Mouse (Mus musculus): ENCODE results near the gene Tnf. TPM values are rescaled to one million over a fixed set of nuclear protein-coding genes. Genes with fewer than 3 reads are reported as not detected.

Gene Tnf
- polyA plus RNA-seq, 1 experiment from 2014 or later: 0.15 TPM

DNA sequence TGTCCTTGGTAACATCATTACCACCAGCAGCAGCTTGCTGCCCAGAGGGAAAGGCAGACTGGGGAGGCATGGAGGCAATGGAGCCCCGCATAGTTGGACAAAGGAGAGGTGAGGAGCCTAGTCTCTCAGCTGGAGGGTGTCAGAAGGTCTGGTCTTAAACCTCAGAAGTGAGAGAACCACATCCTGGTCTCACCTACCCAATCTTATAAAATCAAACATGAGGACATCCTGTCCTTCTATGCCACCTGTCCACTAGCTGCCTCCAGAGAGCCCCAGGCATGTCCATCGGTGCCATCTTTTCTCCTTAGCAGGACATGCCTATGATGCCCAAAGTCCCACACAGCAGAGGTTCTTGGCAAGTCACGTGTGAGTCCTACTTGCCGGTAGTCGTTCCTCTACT is 21.7 kb downstream of the Tnf start:
- no peak overlapping the region for H3K9ac ChIP-seq (replicated peaks; ENCODE audit: low read length)
- no peaks in the 10 kb centered on the region for H3K27me3 ChIP-seq (ENCODE audit: insufficient read depth, low read length)
- H3K4me2 ChIP-seq (replicated peaks; ENCODE audit: low read depth, low read length): no peak overlapping the region
- WGBS: 88% methylated on average over 5 of the region's 5 CpGs
- no peak overlapping the region for H3K27ac ChIP-seq (ENCODE audit: low read length)
- ATAC-seq (ENCODE audit: low FRiP score, low TSS enrichment): no peak
- no peaks in the 10 kb centered on the region for H3K9me3 ChIP-seq (ENCODE audit: low read length)
- H3K4me1 ChIP-seq (ENCODE audit: insufficient read depth, low read length): no peaks in the 10 kb centered on the region
- no peak overlapping the region for H3K4me3 ChIP-seq (ENCODE audit: low read length)
- no peaks in the 10 kb centered on the region for H3K36me3 ChIP-seq (ENCODE audit: insufficient read depth, low read length)

DNA sequence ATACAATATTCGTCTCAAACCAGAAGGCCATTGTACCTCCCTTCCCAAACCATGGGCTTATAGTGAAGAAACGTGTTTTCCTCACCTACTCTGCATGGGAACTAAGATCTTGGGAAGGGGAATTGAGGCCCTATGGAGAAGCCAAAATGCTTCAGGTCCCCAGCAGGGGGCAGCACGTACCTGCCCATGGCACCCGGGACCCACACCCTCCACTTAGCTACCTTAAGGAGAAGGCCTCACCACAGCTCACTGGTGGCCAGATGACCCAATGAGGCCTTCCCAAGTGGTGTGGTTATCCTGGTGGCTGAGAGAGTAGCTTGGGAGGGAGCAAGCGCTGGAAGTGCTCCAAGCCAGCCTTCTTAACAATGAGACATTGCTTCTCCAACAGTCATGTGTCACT is 23.3 kb downstream of the Tnf start:
- Histone ChIP-seq H3K4me3 (ENCODE audit: low read length) (no peak overlapping the region), H3K9ac (replicated peaks; ENCODE audit: low read length) (no peak overlapping the region), H3K27me3 (ENCODE audit: insufficient read depth, low read length) (no peaks in the 10 kb centered on the region), H3K9me3 (ENCODE audit: low read length) (no peaks in the 10 kb centered on the region), H3K27ac (ENCODE audit: low read length) (no peak overlapping the region), H3K4me1 (ENCODE audit: insufficient read depth, low read length) (no peaks in the 10 kb centered on the region), H3K36me3 (ENCODE audit: insufficient read depth, low read length) (no peaks in the 10 kb centered on the region), H3K4me2 (replicated peaks; ENCODE audit: low read depth, low read length) (no peak overlapping the region)
- ATAC-seq (ENCODE audit: low FRiP score, low TSS enrichment): peak; percentile 74
- 15% methylated on average over 5 of the region's 5 CpGs for WGBS

DNA sequence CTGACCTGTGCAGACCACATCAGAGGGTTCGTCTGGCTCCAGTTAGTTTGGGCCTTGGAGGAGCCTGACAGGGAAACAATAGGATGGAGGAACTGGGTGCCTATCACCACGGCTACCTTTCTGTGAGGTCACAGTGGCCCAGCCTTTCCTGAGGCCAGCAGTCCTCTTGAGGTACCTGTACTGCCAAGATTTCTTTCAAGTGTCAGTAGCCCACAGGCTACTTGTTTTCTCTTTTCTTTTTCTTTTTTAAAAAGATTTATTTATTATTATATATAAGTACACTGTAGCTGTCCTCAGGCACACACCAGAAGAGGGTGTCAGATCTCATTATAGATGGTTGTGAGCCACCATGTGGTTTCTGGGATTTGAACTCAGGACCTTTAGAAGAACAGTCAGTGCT is 25.8 kb downstream of the Tnf start, which contains the start of gene Aif1:
Gene Aif1 (minus strand): TSS at position 101 of the 400 bp plus-strand sequence.
- WGBS: 68% methylated on average over 2 of the region's 2 CpGs
- no peak within 1 kb of the TSS for H3K9ac ChIP-seq (replicated peaks; ENCODE audit: low read length)
- no peak within 1 kb of the TSS for H3K4me2 ChIP-seq (replicated peaks; ENCODE audit: low read depth, low read length)
- no peaks in the 10 kb centered on the region for H3K4me1 ChIP-seq (ENCODE audit: insufficient read depth, low read length)
- no peaks in the 10 kb centered on the region for H3K36me3 ChIP-seq (ENCODE audit: insufficient read depth, low read length)
- no peak within 1 kb of the TSS for H3K4me3 ChIP-seq (ENCODE audit: low read length)
- ATAC-seq (ENCODE audit: low FRiP score, low TSS enrichment): no peak
- H3K9me3 ChIP-seq (ENCODE audit: low read length): no peaks in the 10 kb centered on the region
- H3K27ac ChIP-seq (ENCODE audit: low read length): no peak within 1 kb of the TSS
- H3K27me3 ChIP-seq (ENCODE audit: insufficient read depth, low read length): no peaks in the 10 kb centered on the region

DNA sequence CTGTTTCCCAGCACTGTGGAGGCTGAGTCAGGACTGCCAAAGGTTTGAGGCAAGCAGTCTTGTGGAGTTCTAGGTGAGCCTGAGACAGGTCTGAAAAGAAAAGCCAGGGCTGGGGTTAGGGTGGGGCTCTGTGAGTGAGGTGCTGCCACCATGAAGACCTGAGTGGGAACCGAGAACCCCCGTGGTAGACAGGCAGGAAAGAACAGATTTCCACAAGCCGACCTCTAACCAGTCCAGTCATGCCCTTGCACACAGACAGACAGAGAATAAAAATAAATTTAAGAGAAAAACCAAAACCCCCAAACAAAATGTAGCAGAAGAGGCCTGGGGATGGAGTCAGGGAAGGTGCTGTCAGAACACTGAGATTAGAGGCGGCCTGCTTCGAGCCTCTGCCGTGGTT is 26.4 kb downstream of the Tnf start:
- Histone ChIP-seq H3K36me3 (ENCODE audit: insufficient read depth, low read length) (no peaks in the 10 kb centered on the region), H3K27me3 (ENCODE audit: insufficient read depth, low read length) (no peaks in the 10 kb centered on the region), H3K4me1 (ENCODE audit: insufficient read depth, low read length) (no peaks in the 10 kb centered on the region), H3K4me2 (replicated peaks; ENCODE audit: low read depth, low read length) (no peak overlapping the region), H3K9me3 (ENCODE audit: low read length) (no peaks in the 10 kb centered on the region), H3K27ac (ENCODE audit: low read length) (no peak overlapping the region), H3K9ac (replicated peaks; ENCODE audit: low read length) (no peak overlapping the region), H3K4me3 (ENCODE audit: low read length) (no peak overlapping the region)
- no peak for ATAC-seq (ENCODE audit: low FRiP score, low TSS enrichment)
- 68% methylated on average over 6 of the region's 6 CpGs for WGBS

DNA sequence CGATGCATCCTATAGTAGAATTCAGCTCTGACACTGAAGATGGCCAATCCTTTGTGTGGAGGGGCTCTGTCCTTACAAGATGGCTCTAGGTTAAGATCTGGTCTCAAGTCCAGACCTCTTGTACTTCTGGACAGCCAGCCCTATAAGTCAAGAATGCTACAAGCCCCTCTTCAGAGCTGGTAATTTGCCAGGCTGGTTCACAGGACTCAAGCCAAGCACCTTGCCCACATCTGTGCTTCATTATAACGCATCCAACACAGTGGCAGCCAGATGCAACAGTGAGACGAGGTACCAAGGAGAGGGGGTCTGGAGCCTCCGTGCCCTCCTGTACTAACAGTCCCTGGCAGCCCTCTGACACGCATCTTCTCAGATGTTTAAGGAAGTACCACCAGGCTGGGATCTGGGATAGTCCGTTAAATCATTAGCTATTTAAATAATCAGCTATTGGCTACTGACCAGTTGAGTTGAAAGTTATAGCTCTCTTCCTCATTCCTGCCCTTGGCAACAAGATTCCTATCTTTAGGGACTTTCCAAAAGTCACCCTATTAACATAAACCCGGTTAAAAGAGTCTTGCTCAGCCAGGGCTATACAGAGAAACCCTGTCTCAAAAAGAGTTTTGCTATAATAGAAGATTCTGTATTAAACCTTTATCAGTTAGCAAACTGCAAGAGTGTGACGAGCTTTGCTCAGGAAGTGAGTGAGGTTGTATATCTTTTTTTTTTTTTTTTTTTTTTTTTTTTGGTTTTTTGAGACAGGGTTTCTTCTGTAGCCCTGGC is 27.4 kb downstream of the Tnf start:
- Histone ChIP-seq H3K4me2 (replicated peaks; ENCODE audit: low read depth, low read length) (no peak overlapping the region), H3K4me3 (ENCODE audit: low read length) (no peak overlapping the region), H3K27me3 (ENCODE audit: insufficient read depth, low read length) (no peaks in the 10 kb centered on the region), H3K36me3 (ENCODE audit: insufficient read depth, low read length) (no peaks in the 10 kb centered on the region), H3K9me3 (ENCODE audit: low read length) (no peaks in the 10 kb centered on the region), H3K9ac (replicated peaks; ENCODE audit: low read length) (0 out of 2 replicates have a peak overlapping the region, but pooled peaks have one; percentile 32), H3K27ac (ENCODE audit: low read length) (peak overlapping the region; percentile 69; the same call in 1 of the 2 replicates), H3K4me1 (ENCODE audit: insufficient read depth, low read length) (no peaks in the 10 kb centered on the region)
- no peak for ATAC-seq (ENCODE audit: low FRiP score, low TSS enrichment)
- WGBS: 64% methylated on average over 8 of the region's 8 CpGs

DNA sequence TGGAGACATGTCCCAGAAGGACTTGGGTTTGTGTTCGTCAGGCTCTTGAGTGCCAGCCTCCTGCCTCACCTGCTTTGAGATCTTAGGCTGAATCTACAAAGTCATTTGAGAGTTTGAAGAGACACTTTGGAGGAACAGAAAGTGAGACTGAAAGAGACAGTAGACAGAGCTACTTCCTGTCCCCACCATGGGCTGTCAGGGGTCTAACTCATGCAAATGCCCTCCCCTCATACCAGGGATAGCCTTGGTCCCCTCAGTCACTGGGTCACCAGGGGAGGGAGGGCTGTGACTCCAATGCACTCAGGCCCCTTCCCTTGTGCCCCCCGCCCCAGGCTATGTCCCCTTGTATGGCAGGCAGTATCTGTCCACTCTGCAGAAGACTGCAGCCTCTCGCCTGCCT is 28.5 kb downstream of the Tnf start:
- Histone ChIP-seq H3K4me2 (replicated peaks; ENCODE audit: low read depth, low read length) (no peak overlapping the region), H3K36me3 (ENCODE audit: insufficient read depth, low read length) (no peaks in the 10 kb centered on the region), H3K27me3 (ENCODE audit: insufficient read depth, low read length) (no peaks in the 10 kb centered on the region), H3K9ac (replicated peaks; ENCODE audit: low read length) (no peak overlapping the region), H3K4me1 (ENCODE audit: insufficient read depth, low read length) (no peaks in the 10 kb centered on the region), H3K27ac (ENCODE audit: low read length) (peak overlapping the region; percentile 69), H3K4me3 (ENCODE audit: low read length) (no peak overlapping the region), H3K9me3 (ENCODE audit: low read length) (no peaks in the 10 kb centered on the region)
- ATAC-seq (ENCODE audit: low FRiP score, low TSS enrichment): no peak
- WGBS: 77% methylated on average over 3 of the region's 3 CpGs

DNA sequence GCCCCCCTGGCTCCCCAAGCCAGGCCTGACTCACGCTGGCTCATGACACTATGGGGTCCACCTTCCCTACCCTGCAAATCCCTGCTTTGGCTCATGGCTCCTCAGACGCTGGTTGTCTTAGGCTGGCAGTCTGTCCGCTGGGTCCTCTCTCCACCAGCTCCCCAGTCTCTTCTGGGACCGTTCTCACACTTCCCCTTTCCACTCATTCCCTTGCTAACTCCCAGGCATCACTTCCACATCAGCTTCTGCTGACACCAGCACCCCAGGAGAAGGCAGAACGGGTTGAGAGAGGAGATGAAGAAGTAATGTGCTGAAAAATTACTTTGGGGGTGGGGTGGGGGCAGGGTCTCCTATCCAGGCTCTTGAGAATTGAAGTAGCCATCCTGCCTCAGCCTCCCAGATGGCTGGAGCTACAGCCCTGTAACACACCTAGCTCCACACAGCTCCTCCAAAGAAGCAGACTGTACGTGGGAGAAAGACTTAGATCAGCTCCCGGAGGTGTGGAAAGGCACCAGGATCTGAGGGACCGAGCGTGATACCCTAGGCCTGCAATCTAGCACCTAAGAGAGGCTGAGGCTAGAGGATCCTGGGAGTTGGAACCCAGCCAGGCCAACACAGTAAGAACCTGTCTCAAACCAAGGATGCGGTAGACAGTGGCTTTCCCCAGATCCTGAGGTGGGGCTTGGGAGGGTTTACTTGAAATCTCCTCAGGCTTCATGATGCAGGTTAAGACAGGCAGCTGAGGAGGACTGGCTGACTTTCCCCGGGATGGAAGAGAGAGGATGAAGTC is 29.2 kb downstream of the Tnf start:
- H3K9ac ChIP-seq (replicated peaks; ENCODE audit: low read length): no peak overlapping the region
- no peaks in the 10 kb centered on the region for H3K27me3 ChIP-seq (ENCODE audit: insufficient read depth, low read length)
- H3K36me3 ChIP-seq (ENCODE audit: insufficient read depth, low read length): no peaks in the 10 kb centered on the region
- no peak overlapping the region for H3K4me2 ChIP-seq (replicated peaks; ENCODE audit: low read depth, low read length)
- H3K27ac ChIP-seq (ENCODE audit: low read length): peak overlapping the region; percentile 69; the same call in 1 of the 2 replicates
- no peaks in the 10 kb centered on the region for H3K9me3 ChIP-seq (ENCODE audit: low read length)
- ATAC-seq (ENCODE audit: low FRiP score, low TSS enrichment): no peak
- WGBS: 68% methylated on average over 11 of the region's 11 CpGs
- no peaks in the 10 kb centered on the region for H3K4me1 ChIP-seq (ENCODE audit: insufficient read depth, low read length)
- no peak overlapping the region for H3K4me3 ChIP-seq (ENCODE audit: low read length)

DNA sequence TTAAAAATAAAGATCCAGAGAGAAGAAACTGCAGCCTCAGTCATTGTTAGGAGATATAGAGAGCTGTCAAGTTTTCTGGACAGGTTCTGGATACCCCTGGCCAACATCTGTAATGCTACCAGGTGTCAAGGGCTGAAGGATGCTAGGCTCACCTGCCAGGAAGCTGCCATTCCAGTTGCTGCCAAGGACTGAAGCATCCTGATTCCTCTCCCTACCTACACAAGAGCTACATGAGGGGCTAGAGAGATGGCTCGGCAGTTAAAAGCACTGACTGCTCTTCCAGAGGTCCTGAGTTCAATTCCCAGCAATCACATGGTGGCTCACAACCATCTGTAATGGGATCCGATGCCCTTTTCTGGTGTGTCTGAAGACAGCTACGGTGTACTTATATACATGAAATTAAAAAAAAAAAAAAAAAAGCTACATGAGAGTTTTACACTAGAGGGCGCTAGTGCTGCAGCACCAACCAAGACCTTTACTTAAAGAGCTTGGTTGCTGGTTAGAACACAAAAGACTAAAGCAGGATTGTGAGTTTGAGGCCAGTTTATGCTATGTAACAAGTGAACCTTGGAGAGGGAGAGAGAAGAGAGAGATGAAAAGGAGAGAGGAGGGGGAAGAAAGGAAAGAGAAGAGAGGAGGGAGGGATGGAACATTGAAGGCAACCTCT is 33.1 kb downstream of the Tnf start:
- Histone ChIP-seq H3K27me3 (ENCODE audit: insufficient read depth, low read length) (no peaks in the 10 kb centered on the region), H3K9ac (replicated peaks; ENCODE audit: low read length) (0 out of 2 replicates have a peak overlapping the region, but pooled peaks have one; percentile 20), H3K27ac (ENCODE audit: low read length) (no peak overlapping the region), H3K4me3 (ENCODE audit: low read length) (no peak overlapping the region), H3K36me3 (ENCODE audit: insufficient read depth, low read length) (no peaks in the 10 kb centered on the region), H3K4me2 (replicated peaks; ENCODE audit: low read depth, low read length) (no peak overlapping the region), H3K9me3 (ENCODE audit: low read length) (no peaks in the 10 kb centered on the region), H3K4me1 (ENCODE audit: insufficient read depth, low read length) (peaks cover 9% of the 10 kb centered on the region)
- WGBS: 12% methylated on average over 4 of the region's 4 CpGs
- no peak for ATAC-seq (ENCODE audit: low FRiP score, low TSS enrichment)

DNA sequence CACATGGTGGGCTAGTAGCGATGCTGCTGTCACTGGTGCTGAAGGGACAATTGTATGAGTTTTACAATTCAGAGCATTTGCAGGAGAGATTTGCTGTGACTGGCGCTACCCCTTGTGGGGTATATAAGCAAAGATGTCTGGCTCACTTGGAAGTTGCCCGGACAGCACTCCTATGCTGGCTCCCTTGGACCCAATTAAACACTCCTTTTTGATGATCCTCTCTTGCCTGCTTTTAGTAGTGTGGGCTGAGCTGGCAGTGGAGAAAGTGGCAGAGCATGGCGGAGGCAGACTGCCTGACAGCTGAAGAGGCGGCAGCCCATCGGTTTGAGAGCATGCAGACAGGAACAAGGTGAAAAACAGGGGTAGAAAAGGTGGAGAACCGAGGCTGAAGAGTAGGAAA is 34.0 kb downstream of the Tnf start:
- H3K4me3 ChIP-seq (ENCODE audit: low read length): no peak overlapping the region
- no peak overlapping the region for H3K4me2 ChIP-seq (replicated peaks; ENCODE audit: low read depth, low read length)
- no peaks in the 10 kb centered on the region for H3K36me3 ChIP-seq (ENCODE audit: insufficient read depth, low read length)
- no peak overlapping the region for H3K9ac ChIP-seq (replicated peaks; ENCODE audit: low read length)
- no peaks in the 10 kb centered on the region for H3K9me3 ChIP-seq (ENCODE audit: low read length)
- WGBS: 89% methylated on average over 7 of the region's 7 CpGs
- no peak for ATAC-seq (ENCODE audit: low FRiP score, low TSS enrichment)
- no peak overlapping the region for H3K27ac ChIP-seq (ENCODE audit: low read length)
- no peaks in the 10 kb centered on the region for H3K27me3 ChIP-seq (ENCODE audit: insufficient read depth, low read length)
- H3K4me1 ChIP-seq (ENCODE audit: insufficient read depth, low read length): peaks cover 17% of the 10 kb centered on the region
